Mouse (Mus musculus): ENCODE data around the gene Chrm4.

Chrm4 gene

GRCm38 (mm10) chr2:91944170-91944950 is 17.3 kb downstream of the Chrm4 start:
- peak in 1 of 2 experiments; percentile 76 for DNase-seq (ENCODE audit: low spot score in 2 of 2)

GRCm38 (mm10) chr2:91945483-91945882 is 18.4 kb downstream of the Chrm4 start, which contains the start of gene Gm9821:
Gm9821 (plus strand) TSS chr2:91945703.
- no peak for DNase-seq (ENCODE audit: low spot score in 2 of 2)

- DNase-seq (ENCODE audit: low spot score in 2 of 2), result no peak
These were observed 19.8 kb downstream of the Chrm4 start for GRCm38 (mm10) chr2:91946836-91947235.

GRCm38 (mm10) chr2:91947397-91948150 is 20.5 kb downstream of the Chrm4 start:
- no peak for DNase-seq (ENCODE audit: low spot score in 2 of 2)

- DNase-seq (ENCODE audit: low spot score in 2 of 2), result no peak
These were observed 21.1 kb downstream of the Chrm4 start for GRCm38 (mm10) chr2:91948151-91948509.

- no peak for DNase-seq (ENCODE audit: low spot score in 2 of 2)
These were observed 21.8 kb downstream of the Chrm4 start for GRCm38 (mm10) chr2:91948792-91949241.

GRCm38 (mm10) chr2:91949411-91950274 is 22.6 kb downstream of the Chrm4 start:
- DNase-seq (ENCODE audit: low spot score in 2 of 2), result no peak

- no peak for DNase-seq (ENCODE audit: low spot score in 2 of 2)
These were observed 23.4 kb downstream of the Chrm4 start for GRCm38 (mm10) chr2:91950275-91951085.

GRCm38 (mm10) chr2:91953825-91954224 is 26.8 kb downstream of the Chrm4 start:
- no peak for DNase-seq (ENCODE audit: low spot score in 2 of 2)

GRCm38 (mm10) chr2:91955121-91955591 is 28.1 kb downstream of the Chrm4 start:
- no peak for DNase-seq (ENCODE audit: low spot score in 2 of 2)

GRCm38 (mm10) chr2:91955875-91956274 is 28.8 kb downstream of the Chrm4 start:
- DNase-seq (ENCODE audit: low spot score in 2 of 2), result no peak

- DNase-seq (ENCODE audit: low spot score in 2 of 2), result peak; percentile 73 to 82
These were observed 30.0 kb downstream of the Chrm4 start for GRCm38 (mm10) chr2:91957096-91957495.

- DNase-seq (ENCODE audit: low spot score in 2 of 2), result no peak
These were observed 31.0 kb downstream of the Chrm4 start for GRCm38 (mm10) chr2:91958049-91958448.

- no peak for DNase-seq (ENCODE audit: low spot score in 2 of 2)
These were observed 31.8 kb downstream of the Chrm4 start for GRCm38 (mm10) chr2:91958701-91959457.

- DNase-seq (ENCODE audit: low spot score in 2 of 2), result no peak
These were observed 32.7 kb downstream of the Chrm4 start for GRCm38 (mm10) chr2:91959544-91960410.

- no peak for DNase-seq (ENCODE audit: low spot score in 2 of 2)
These were observed 33.4 kb downstream of the Chrm4 start for GRCm38 (mm10) chr2:91960459-91960858.

GRCm38 (mm10) chr2:91961901-91962761 is 35.1 kb downstream of the Chrm4 start:
- no peak for DNase-seq (ENCODE audit: low spot score in 2 of 2)

- DNase-seq (ENCODE audit: low spot score in 2 of 2), result no peak
These were observed 35.9 kb downstream of the Chrm4 start for GRCm38 (mm10) chr2:91962864-91963401.

All from frontal cortex, postnatal 14 days (tissue).